ENCODE assay signal across 16 mouse cellular contexts in genomic region chrX:110812071-110812470, GRCm38 (mm10). TPM values are rescaled to one million over a fixed set of nuclear protein-coding genes. Genes with fewer than 3 reads are reported as not detected.
A peak's percentile ranks its signal among the peaks of the same experiment; 100 is the strongest.
DNase-seq lines count a peak whose midpoint lies in the region; ATAC-seq and TF ChIP-seq lines count a peak whose summit lies in the region.
"Had no signal": no experiment of that assay in that cellular context is flagged by ENCODE, and none has a peak within 500 bp of the region (broad histone marks: within the 10 kb centered on the region; RNA-seq: fewer than 3 reads in every experiment).

No protein-coding gene starts in this region.

- WGBS in hindbrain, embryonic 11.5 days, result 11% methylated on average over 5 of the region's 5 CpGs
- WGBS in midbrain, embryonic 12.5 days, result 37% methylated on average over 5 of the region's 5 CpGs
- WGBS in neural tube, embryonic 15.5 days, result 29% methylated on average over 5 of the region's 5 CpGs
- 35% methylated on average over 5 of the region's 5 CpGs for WGBS in kidney, embryonic 14.5 days

- no peak for DNase-seq in layer of hippocampus, adult 2 months (ENCODE audit: low spot score in 2 of 2)
- no peak for DNase-seq in layer of hippocampus, adult 11-12 months (ENCODE audit: low spot score)
- peak; percentile 33 for DNase-seq in hindbrain, embryonic 11.5 days (ENCODE audit: low spot score)
- no peak for DNase-seq in ovary, postnatal 14 days (ENCODE audit: low spot score)
- no peak for DNase-seq in testis, postnatal 14 days (ENCODE audit: low spot score)
- DNase-seq: cerebellum, adult 18-20 months; layer of hippocampus, adult 9-11 months; liver; lung, adult 2 months; thymus, adult 2 months had no signal

- H3K4me3 ChIP-seq in layer of hippocampus, adult 2 months, result no peak overlapping the region
- H3K4me3 ChIP-seq in hindbrain, embryonic 11.5 days (ENCODE audit: low read depth, low read length), result peak overlapping the region; percentile 33
- peak overlapping the region; percentile 66 for H3K4me3 ChIP-seq in midbrain, embryonic 12.5 days
- H3K4me3 ChIP-seq in neural tube, embryonic 15.5 days (replicated peaks), result peak overlapping the region; percentile 20
- no peak overlapping the region for H3K4me3 ChIP-seq in kidney, embryonic 14.5 days (ENCODE audit: low read length)
- H3K4me3 ChIP-seq: kidney, embryonic 15.5 days had no signal

- H3K4me1 ChIP-seq in hindbrain, embryonic 11.5 days (replicated peaks; ENCODE audit: control insufficient read depth, insufficient read depth, low read length), result no peaks in the 10 kb centered on the region
- H3K4me1 ChIP-seq in midbrain, embryonic 12.5 days, result no peaks in the 10 kb centered on the region
- no peaks in the 10 kb centered on the region for H3K4me1 ChIP-seq in neural tube, embryonic 15.5 days
- no peaks in the 10 kb centered on the region for H3K4me1 ChIP-seq in kidney, embryonic 14.5 days (ENCODE audit: control insufficient read depth, insufficient read depth, low read length)

- TF ChIP-seq CTCF in layer of hippocampus, adult 2 months (conservative IDR thresholded peaks at IDR 0.05), result no peak

- peak overlapping the region; percentile 21 for H3K4me2 ChIP-seq in hindbrain, embryonic 11.5 days (replicated peaks; ENCODE audit: low read depth, low read length)
- peak overlapping the region; percentile 46 for H3K4me2 ChIP-seq in midbrain, embryonic 12.5 days (replicated peaks)
- H3K4me2 ChIP-seq in neural tube, embryonic 15.5 days, result peak overlapping the region; percentile 60
- H3K4me2 ChIP-seq in kidney, embryonic 14.5 days (replicated peaks; ENCODE audit: low read depth, low read length), result no peak overlapping the region
- H3K4me2 ChIP-seq: kidney, embryonic 15.5 days had no signal

- H3K9ac ChIP-seq in hindbrain, embryonic 11.5 days (ENCODE audit: low read depth, low read length), result peak overlapping the region; percentile 52
- H3K9ac ChIP-seq in midbrain, embryonic 12.5 days (replicated peaks), result peak overlapping the region; percentile 46
- no peak overlapping the region for H3K9ac ChIP-seq in neural tube, embryonic 15.5 days (replicated peaks)
- H3K9ac ChIP-seq in kidney, embryonic 14.5 days (ENCODE audit: low read depth, low read length), result no peak overlapping the region
- H3K9ac ChIP-seq: kidney, embryonic 15.5 days had no signal

- H3K36me3 ChIP-seq in hindbrain, embryonic 11.5 days (ENCODE audit: control insufficient read depth, insufficient read depth, low read length), result no peaks in the 10 kb centered on the region
- H3K36me3 ChIP-seq in midbrain, embryonic 12.5 days, result no peaks in the 10 kb centered on the region
- no peaks in the 10 kb centered on the region for H3K36me3 ChIP-seq in neural tube, embryonic 15.5 days
- no peaks in the 10 kb centered on the region for H3K36me3 ChIP-seq in kidney, embryonic 14.5 days (ENCODE audit: control insufficient read depth, insufficient read depth, low read length)
- H3K36me3 ChIP-seq: kidney, embryonic 15.5 days had no signal

- 0 out of 2 replicates have a peak, but pooled peaks have one; percentile 15 for ATAC-seq in hindbrain, embryonic 11.5 days (ENCODE audit: low FRiP score)
- ATAC-seq in midbrain, embryonic 12.5 days (ENCODE audit: low FRiP score, low read depth), result no peak
- no peak for ATAC-seq in neural tube, embryonic 15.5 days (ENCODE audit: low FRiP score)
- ATAC-seq in kidney, embryonic 14.5 days (ENCODE audit: low FRiP score, low TSS enrichment), result no peak
- ATAC-seq: activated CD4-positive, CD25-positive, alpha-beta regulatory T cell, adult 4 months had no signal

- H3K27me3 ChIP-seq in hindbrain, embryonic 11.5 days (ENCODE audit: control insufficient read depth, insufficient read depth, low read length), result no peaks in the 10 kb centered on the region
- no peaks in the 10 kb centered on the region for H3K27me3 ChIP-seq in midbrain, embryonic 12.5 days
- H3K27me3 ChIP-seq in neural tube, embryonic 15.5 days (replicated peaks), result no peaks in the 10 kb centered on the region
- peaks cover 19% of the 10 kb centered on the region; the same call in 1 of the 2 replicates for H3K27me3 ChIP-seq in kidney, embryonic 14.5 days (ENCODE audit: control insufficient read depth, insufficient read depth, low read length)

- H3K27ac ChIP-seq in layer of hippocampus, adult 2 months, result peak overlapping the region; percentile 48; the same call in 1 of the 2 replicates
- H3K27ac ChIP-seq in hindbrain, embryonic 11.5 days (ENCODE audit: low read depth, low read length), result peak overlapping the region; percentile 68
- peak overlapping the region; percentile 89 for H3K27ac ChIP-seq in midbrain, embryonic 12.5 days (replicated peaks)
- H3K27ac ChIP-seq in neural tube, embryonic 15.5 days (replicated peaks), result peak overlapping the region; percentile 37
- no peak overlapping the region for H3K27ac ChIP-seq in kidney, embryonic 14.5 days (ENCODE audit: low read depth, low read length)
- H3K27ac ChIP-seq: kidney, embryonic 15.5 days; macrophage had no signal

- H3K9me3 ChIP-seq in hindbrain, embryonic 11.5 days (ENCODE audit: control insufficient read depth, low read length), result no peaks in the 10 kb centered on the region
- H3K9me3 ChIP-seq in midbrain, embryonic 12.5 days, result no peaks in the 10 kb centered on the region
- no peaks in the 10 kb centered on the region for H3K9me3 ChIP-seq in neural tube, embryonic 15.5 days (replicated peaks)
- H3K9me3 ChIP-seq in kidney, embryonic 14.5 days (ENCODE audit: control insufficient read depth, low read length), result no peaks in the 10 kb centered on the region
- H3K9me3 ChIP-seq: kidney, embryonic 15.5 days had no signal

RNA-seq across cellular contexts. Expression of gene Pou3f4, which starts 2.0 kb away (rescaled TPM):
- total RNA-seq in layer of hippocampus, adult 2 months (2021), result 1 to 10 TPM; 5.1 to 5.4 TPM
- polyA plus RNA-seq in hindbrain, embryonic 11.5 days (2014; fragmentation: Nextera tagmentation; extraction: Ambion mirVana), result 18.1 and 28.1 TPM in 2 replicates
- polyA plus RNA-seq in midbrain, embryonic 12.5 days (2016; fragmentation: Nextera tagmentation; extraction: Ambion mirVana), result 41.6 and 43.0 TPM in 2 replicates
- 5.4 and 6.3 TPM in 2 replicates for polyA plus RNA-seq in neural tube, embryonic 15.5 days (2015; fragmentation: Nextera tagmentation; extraction: Ambion mirVana)
- polyA plus RNA-seq in kidney, embryonic 14.5 days (2014; fragmentation: Nextera tagmentation; extraction: Ambion mirVana), result 0.23 and 0.31 TPM in 2 replicates
- polyA plus RNA-seq: activated CD4-positive, CD25-positive, alpha-beta regulatory T cell, adult 4 months; lung, adult 2 months; macrophage; thymus, adult 2 months had no signal

Comparison
In these comparisons a context has a peak if more than half of its experiments do, and no peak if none do; other contexts are left out.
1. H3K4me3 ChIP-seq: peak in hindbrain, embryonic 11.5 days (single experiment), midbrain, embryonic 12.5 days (single experiment) and neural tube, embryonic 15.5 days (single experiment); none in layer of hippocampus, adult 2 months (single experiment) and kidney, embryonic 14.5 days (single experiment).
2. H3K9ac ChIP-seq: peak in hindbrain, embryonic 11.5 days (single experiment) and midbrain, embryonic 12.5 days (single experiment); none in neural tube, embryonic 15.5 days (single experiment) and kidney, embryonic 14.5 days (single experiment).